Mouse (Mus musculus) cerebellum, postnatal 25 days (tissue): ENCODE measurements at regions not wholly inside any gene's neighbourhood (a gene's known extent, or its start where the extent isn't known, plus 50 kb on each side); places are given as distances from the start of the nearest gene placed in this dataset.

ENCODE experiments used
- DNase-seq, 2 experiments: peaks; one replicate each; pipeline ENCODE4 v3.0.0; 2021; ENCODE audit warnings: mixed read lengths in 2 of 2

DNA sequence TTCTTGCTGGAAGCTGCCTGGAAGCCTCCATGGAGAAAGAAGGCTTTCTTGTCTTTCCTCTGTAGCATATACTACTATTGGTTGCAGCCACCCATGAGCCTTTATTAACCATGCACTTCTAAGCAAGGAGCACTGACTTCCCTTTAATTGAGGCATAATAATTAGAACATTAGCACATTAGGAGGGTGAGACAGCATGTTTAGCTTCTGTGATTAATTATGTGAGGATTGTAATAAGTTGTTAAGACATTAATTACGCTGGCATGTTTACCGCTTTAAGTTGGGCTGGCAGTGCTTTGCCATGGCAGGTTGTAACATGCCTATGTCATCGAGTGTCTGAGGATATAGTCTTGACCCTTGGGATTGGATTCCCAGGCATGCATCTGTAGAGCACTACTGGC is 391.7 kb downstream of the Brinp2 start:
- DNase-seq = no peak

DNA sequence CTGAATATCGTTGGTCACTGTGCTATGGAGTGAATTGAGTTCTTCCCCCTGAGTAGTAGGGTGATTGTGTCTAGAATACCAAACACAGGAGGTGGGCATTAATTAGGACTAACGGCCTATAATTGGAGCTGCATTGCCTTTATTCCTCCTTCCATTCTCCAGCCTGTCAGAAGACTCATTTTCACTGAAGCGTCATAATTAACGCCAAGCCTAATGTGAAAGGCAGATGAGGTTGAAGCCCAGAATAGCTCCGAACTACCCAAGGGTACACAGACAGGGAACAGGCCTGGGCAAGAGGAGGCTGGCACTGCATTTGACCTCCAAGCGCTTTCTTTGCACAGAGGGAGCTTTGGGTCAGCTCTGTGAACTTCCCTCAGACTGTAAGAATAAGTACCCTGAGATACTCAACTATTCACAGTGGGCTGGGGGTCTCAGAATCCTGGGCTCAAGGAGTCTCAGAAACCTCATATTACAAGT is 386.5 kb downstream of the Brinp2 start:
- no peak for DNase-seq

DNA sequence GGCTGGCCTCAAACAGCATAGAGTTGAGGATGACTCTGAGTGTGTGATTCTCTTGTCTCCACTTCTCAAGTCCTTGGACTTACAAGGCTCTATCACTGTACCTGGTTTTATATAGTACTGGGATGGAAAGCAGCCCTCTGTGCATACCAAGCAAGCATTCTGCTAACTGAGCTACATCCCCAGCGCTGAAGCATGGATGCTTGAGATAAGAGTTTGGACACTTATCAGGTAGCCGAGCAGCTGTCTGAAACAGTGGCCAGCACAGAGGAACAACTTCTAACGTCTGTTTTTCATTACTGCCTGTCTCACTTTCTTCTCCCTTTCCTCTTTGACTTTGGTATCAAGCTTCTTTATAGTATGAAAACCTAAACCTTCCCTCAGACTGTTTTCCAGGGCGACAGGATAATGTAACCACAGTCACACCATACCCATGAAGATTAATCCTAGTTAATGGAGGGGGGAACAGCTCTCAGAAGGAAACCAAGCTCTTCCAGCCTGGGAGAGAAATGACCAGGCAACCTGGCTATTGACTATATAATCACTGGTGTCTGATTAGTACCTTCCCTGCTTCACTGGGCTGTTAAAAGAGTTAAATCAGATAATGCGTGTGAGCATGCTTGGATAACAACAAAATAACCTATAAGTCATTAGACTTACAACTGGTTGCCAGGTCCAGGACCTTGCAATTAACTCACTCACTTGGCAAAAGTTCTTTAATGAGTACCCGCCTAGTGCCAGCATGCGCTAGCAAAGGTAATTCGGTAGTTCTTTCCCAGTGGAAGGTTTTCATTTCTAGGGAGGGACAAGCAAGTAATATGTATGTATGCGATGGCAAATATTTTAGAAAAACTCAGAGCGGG is 382.5 kb downstream of the Brinp2 start:
- no peak for DNase-seq

DNA sequence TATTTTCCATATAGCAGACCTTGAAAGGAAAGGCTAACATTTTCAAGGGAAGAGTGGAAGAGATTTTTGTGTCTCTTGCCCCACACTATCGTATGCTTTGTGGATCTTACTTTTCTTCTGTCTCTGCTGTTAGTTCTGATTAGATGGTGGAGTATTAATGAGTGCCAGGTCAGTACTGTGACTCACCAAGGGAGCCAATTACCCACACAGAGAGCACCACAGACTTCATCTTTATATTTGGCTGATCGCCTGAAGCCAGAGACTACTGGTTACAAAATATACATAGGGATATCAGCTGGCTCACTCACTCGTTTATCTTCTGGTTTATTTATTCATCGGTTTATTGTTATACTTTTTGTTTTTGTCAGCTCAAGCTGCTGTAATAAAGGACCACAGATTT is 381.5 kb downstream of the Brinp2 start:
- no peak for DNase-seq

DNA sequence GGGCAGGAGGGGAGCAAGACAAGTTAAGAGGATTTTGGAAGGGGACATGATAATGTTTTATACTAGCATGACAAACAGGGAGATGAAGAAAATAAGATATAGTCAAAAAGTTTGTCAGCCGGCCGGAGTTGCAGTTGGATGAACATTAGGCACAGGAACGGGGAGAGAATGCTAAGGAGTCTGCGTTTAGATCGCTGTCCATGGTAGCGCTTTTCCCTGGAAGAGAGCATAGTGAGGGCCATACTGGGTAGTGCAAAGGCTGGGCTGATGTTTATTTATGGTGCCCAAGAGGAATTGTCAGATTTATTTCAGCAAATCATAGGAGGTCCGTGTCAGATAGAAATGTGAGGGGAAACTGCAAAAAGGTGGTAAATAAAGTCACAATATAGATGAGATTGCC is 337.0 kb downstream of the Brinp2 start:
- no peak for DNase-seq

DNA sequence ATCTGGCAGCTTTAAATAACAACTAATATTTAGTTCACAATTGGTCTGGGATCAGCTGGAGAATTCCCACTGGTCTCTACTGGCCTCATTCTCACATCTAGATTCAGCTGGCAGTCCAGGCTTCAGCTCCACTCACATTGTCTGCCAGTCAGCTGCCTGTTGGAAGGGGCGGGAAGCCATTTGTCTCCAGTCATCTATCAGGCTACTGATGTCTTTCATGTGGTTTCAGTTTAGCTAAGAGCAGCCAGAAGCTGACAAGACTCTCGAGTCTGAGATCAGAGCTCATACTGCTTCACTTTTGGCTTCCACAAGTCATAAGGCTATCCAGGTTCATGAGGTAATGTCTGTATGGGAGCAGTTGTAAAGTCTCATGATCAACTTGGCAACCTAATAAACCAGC is 316.4 kb downstream of the Brinp2 start:
- DNase-seq = no peak

DNA sequence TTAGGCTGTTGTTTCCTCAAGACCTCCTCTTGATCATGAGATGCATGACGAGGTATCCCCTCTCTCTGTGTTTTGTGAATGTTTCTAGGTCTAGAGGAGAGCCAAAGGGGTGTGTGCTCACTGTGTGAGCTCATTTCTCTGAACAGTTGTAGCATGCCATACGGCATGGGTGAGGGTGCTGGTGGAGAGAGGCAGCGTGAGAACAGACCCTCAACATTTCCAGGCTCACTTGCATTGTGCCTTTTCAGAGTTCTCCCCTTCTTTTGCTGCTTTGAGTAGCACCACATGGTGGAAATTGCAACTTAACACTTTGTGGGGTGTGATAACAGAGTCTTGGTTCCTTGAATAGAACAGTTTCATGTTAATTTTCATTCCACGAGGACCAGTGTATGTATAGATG is 315.8 kb downstream of the Brinp2 start:
- no peak for DNase-seq

DNA sequence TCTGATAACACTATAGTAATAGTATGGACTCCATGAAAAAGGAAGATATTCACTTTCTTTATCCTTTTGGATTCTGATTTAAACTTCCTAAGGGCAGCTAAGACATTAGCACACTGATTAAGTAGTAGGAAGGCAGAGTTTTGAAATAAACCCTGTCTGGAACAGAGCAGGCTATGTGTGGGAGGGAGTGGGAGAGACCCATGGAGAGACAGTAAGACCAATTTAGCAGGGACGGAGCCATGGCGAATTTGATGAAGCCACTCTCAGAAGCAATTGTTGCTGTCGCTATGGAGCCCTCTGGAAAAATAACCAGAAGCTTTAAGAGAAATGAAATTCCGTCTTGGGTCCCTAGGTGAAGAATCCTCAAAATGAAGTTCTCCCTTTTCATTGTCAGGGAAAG is 303.5 kb downstream of the Brinp2 start:
- no peak for DNase-seq

DNA sequence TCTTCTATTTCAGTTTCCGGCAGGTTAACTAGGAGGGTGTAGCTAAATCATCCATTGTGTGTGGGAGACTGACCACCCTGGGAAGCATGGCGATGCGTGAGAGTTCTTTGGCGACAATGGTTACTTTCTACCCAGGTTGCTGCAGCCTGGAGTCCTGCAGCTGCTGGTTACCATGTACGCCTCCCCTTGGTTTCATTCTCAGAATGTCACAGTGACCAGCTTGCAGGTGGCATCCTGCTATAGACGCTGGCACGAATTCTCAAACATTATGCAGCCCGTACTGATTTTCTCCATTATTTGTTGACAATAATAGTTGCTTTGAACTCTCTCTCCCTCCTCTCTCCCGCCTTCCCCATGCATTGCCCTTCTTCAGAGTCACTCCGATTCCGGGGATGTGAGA is 301.2 kb downstream of the Brinp2 start:
- DNase-seq = no peak

DNA sequence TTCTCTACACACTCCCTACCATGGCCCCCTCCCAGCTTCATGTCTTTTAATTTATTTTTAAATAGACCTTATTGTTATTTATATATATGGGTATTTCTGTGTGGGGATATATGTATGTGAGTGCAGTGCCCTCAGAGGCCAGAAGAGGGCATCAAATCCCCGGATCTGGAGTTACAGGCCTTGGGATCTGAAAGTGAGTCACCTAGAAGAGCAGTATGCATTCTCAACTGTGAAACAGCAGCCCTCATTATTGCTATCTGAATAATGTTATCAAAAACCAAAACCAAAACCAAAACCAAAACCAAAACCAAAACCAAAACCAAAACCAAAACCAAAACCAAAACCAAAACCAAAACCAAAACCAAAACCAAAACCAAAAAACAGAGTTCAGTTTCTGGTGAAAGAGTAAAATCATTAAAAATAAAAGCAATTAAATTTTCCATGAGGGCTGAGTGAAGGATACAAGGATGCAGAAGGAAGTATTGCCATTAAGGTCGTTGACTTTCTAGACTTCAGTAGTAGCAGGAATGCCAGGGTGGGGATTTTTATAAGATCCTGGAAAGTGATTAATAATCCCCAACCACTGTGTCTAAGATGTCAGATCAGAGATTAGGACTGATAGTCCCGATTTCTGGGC is 299.0 kb downstream of the Brinp2 start:
- peak in 1 of 2 experiments; percentile 21 for DNase-seq

DNA sequence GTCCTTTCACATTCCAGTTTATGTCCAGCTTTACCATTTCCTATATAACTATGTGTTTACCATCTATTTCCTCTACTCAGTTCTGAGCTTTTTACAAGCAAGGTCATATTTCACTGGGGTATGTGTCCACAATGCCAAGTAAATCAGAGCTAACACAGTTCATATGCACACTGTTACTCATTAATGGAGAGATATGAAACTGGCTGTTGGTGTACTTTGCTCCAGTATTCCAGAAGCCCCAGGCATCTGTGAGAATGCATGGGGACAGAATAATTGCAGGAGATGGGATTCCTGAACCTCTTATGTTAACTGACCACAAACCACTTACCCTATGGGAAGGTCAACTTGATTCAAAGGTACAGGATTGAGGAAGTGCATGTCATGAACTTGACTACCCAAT is 298.3 kb downstream of the Brinp2 start:
- DNase-seq = no peak

DNA sequence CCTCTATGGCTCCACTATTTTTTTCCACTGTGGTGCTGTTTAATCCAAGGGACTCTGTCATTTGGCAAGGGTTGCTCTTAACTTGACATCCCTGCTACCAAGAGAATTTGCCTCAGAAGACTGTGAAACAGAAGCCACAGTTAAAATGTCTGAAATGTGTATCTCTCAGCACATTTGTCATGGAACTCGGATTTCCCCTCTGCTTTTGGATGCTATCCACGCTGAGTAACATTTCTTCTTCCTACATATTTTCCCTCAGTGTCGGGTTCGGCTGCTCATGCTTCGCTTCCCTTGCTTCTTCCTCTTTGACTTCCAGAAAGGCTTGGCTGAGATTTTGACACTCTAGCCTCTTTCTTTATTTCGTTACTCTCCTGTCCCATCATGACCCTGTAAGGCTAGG is 294.1 kb downstream of the Brinp2 start:
- DNase-seq = no peak

DNA sequence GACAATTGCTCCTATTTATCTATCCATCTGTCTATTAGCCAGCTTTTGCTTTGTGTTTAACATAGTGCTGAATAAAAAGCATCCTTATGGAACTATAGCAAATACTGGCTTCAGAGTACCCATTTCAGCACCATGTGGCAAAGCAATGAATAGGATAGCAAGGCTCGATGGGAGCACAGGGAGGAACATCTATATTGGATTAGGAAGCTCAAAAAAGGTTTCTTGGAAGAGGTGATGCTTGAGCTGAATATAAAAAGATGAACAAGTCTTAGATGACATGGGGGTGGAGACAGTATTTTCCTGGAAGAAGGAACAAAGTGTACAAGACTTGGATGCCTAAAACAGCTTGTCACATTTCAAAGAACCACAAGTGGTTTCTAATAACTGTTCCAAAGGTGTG is 273.9 kb downstream of the Brinp2 start:
- DNase-seq = no peak

DNA sequence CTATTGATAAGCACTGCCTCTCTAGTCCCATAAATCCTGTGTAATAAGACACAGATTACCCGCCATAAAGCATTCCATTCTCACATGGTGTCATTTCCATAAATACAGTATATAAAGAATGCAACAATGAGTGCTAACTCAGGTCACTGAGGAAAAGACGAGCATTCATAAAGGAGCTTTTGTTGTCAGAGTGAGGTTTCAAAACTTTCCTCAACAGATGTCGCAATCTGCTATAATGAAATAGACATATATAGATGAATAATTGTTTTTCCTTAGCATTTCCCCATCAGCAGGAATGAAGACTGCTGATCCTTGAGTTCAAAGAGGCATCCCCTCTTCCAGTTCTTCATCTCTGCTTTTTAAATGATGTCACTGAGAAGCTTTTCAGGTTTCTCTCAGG is 270.3 kb downstream of the Brinp2 start:
- no peak for DNase-seq

DNA sequence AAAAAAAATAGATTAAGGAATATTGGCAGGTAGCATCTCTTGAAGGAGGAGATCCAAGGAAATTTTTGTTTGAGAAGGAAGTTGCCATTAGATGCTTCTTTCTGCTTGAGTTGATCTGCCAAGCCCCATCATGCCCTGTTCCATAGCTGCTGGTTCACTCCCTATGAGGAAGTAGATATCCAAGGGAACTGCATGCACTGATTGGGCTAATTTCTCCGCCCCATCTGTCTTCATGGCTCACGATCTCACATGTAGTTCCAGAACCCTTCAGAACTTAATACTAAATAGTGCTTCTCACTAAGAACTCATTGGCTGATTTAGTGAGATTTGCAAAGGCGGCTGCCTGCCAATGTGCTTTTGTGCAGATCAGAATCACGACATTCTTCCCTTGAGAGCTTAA is 258.6 kb downstream of the Brinp2 start:
- no peak for DNase-seq

DNA sequence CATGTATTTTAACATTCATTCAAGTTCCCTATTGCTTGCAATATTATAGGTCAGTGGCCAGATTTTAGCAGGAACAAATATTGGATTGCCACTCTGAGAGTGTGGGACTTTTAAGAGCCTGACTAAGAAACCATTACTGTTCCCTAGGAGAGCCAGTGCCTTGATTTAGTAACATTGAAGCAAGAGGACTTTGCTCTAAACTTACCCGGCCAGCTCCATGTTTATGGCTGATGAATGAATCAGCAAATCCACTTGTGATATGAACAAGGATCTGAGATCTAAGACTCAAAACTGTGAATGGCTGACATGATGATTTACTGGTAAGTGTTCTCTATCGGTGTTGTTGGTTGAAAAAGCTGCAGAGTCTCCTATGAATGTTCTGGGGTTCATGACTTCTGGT is 236.4 kb downstream of the Brinp2 start:
- no peak for DNase-seq

DNA sequence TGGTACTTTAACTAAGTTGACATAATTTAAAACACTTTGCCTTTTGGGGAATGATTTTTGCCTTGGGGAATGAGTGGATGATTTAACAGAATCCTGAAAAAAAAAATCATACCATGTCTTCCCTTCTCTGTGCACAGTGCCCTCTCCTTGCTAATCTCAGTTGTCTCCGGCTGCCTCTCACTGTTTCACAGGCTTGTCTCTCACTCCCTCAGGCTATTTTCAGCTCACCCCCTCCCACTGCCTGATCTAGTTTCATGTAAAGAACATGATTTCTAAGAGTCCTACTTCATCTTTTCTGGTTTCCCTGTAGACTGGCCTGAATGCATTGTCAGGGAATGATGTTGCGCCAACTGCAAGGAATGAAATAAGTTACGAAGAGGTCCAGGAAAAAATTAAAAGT is 231.2 kb downstream of the Brinp2 start:
- DNase-seq = no peak

DNA sequence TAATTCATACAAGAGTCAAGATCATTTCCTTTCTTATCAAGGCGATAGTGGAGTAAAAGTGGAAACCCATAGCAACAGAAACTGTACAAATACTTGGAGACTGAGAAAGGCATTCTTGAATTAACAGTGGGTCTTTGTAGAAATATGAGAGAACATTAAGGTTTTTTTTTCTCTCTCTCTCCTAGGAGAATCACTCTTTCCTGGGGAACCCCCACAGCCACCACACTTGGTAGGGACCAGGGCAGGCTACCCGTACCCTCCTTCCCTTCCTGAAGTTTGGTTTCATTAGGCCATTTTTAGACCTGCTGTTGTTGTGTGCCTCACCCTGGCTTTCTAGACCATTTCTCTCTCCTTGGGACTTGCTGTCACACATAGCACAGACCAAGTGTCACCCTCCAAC is 229.9 kb downstream of the Brinp2 start:
- DNase-seq = no peak

DNA sequence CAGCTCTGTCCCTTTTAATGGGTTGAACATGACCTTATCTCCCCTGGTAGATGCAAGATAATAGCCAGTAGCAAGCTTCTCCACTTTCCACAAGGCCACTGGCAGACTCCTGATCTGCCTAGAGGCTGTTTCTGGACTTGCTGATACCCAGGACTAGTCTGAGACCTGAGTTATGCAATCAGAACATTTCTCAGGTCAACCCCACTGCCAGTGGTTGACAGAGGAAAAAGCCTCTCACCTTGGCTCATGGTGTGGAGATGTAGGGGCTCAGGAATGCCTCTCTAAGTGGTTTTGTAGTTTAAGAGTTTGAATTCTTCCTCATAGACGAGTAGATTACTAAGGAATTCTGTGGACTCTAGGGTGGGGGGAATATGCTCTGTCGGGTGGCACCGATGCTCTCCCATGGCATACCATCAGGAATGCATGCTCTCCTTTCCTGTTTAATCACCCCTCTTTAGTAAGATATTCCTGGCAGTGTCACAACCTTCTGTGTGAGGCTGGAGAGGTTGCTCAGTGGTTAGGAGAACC is 226.8 kb downstream of the Brinp2 start:
- no peak for DNase-seq

DNA sequence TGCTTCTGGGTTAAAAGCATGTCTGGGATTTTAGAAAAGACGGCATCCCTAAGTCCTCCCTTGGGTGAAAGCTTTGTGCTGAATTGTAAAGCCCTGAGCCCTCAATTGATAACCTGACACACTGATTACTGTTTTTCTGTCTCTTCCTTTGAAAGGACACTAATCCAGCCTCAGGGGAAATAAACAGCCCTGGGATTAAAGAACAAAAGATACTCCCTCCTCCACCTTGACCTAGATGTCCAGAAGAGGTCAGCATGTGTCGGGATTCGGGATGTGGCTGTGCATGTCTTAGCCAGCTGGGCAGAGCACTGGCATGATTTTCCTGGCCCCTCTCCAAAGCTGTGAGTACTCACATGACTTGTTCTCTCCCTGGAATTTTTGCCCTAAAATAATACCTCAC is 208.6 kb downstream of the Brinp2 start:
- DNase-seq = peak; percentile 25 to 65

DNA sequence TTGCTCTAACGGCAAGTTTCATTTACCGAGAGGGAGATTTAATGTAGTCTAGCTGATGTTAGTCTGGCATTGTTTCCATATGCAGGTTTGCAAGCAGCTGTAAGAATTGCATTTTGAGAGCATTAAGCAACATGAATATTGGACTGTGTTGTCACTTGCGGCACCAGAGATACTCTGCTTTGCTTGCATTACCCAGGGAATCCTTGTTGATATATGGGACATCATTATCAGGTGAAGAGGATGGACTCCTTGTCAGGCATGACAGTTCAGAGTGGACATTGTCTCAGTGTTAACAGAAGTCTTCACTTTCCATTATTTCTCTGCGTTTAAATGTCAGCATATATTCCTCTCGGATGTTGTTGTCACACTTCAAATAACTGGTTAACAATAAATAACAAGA is 208.1 kb downstream of the Brinp2 start:
- DNase-seq = no peak

DNA sequence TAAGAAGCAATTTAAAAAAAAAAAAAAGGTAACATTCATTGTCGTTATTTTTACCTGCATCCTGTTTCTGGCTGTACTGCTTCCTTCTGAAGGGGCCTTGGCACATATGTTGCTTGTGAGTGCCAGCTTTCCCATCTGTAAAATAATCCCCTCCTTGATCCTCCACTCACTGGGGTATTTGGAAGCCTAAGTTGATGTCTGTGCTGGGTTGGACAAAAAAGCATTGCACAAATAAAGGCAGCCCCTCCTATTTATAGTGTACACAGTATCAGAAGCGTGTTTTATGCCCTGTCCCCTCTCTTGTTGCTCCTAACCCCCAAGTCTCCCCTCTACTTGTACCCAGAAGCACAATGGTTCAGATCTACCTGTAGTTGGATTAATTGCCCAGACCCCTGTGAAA is 195.0 kb downstream of the Brinp2 start:
- peak in 1 of 2 experiments; percentile 38 for DNase-seq

DNA sequence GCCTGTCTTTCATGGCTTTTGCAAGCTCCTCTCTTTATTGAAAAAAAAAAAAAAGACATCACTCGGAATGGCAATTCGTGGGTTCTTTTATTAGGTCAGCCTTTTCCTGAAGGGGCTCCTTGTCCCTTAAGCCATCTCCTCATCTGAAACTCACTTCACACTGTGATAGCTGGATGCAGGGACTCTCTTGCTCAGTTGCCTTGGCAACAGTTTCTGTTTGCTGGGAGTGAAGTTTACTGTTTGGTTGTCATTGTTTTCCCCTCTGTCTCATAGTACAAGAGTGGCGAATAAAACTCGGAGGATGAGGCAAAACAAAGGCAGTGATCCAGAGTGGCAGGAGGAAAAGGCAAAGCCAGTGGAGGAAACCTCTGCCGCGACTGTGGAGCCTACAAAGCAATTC is 194.6 kb downstream of the Brinp2 start:
- DNase-seq = no peak

DNA sequence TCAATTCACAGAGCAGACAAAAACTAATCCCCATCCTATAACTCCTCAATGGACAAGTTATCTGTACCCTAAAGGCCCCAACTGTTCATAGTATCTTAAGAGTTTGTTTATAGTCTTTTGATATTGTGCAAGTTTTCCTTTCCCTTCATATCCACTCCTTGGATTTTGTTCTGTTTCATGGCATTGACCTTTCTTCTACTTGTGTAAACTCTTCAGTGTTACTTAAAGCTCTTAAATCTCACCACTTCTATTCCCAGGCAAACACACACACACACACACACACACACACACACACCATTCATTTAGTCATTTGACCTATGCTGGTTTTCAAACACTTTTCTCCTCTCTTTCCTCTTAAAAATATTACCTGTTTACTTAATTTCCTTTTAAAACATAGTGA is 192.7 kb downstream of the Brinp2 start:
- DNase-seq = no peak
